Mouse (Mus musculus) layer of hippocampus, adult 9-11 months (tissue): ENCODE measurements at regions not wholly inside any gene's neighbourhood (a gene's known extent, or its start where the extent isn't known, plus 50 kb on each side); places are given as distances from the start of the nearest gene placed in this dataset.

Source experiments
- DNase-seq: peaks from one replicate; pipeline ENCODE4 v3.0.0; 2022

- DNase-seq: peak; percentile 53
These were observed 777.0 kb downstream of the Rapgef2 start for GRCm38 (mm10) chr3:78509336-78509735.

DNA sequence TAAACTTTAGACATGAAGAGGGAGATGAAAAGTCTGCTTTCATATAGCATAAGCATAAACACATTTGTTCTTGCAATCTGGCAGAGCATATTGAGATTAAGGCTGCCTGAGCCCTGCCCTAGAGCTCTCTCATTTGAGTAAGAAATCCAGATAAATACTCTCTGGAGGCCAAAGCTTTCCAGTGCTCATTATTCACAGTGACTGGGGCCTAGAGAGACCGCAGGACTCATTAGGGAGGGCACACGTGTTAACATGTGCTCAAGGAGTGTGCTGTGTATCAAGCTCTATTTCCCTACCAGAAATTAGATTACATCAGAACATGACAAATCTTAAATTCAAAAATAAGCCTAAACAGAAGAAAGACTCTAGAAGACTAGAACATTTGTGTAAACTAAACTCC, 808.6 kb downstream of the Rapgef2 start:
- DNase-seq: peak; percentile 10
